Mouse (Mus musculus) G1E (cell line): ENCODE measurements around the gene Gm17482.
"Not testable (repeated sequence)": the region's sequence is repeated elsewhere in the genome, so short reads cannot be mapped to it uniquely, and the experiment has no call there.

Experiments used
- CTCF ChIP-seq: IDR thresholded peaks from 2 replicates; pipeline ENCODE4 v1.5.1; 2012; ENCODE audit warnings: low read depth, low read length, inconsistent platforms, mixed read lengths
- GATA1 ChIP-seq: IDR thresholded peaks from 2 replicates; pipeline ENCODE4 v1.6.1; 2012; ENCODE audit warnings: borderline replicate concordance, low read length, inconsistent platforms, mixed read lengths
- GATA2 ChIP-seq: IDR thresholded peaks from 2 replicates; pipeline ENCODE4 v1.6.1; 2012; ENCODE audit warnings: low read depth, low read length, inconsistent platforms, borderline replicate concordance
- POLR2AphosphoS5 ChIP-seq: IDR thresholded peaks from 2 replicates; pipeline ENCODE4 v1.6.1; 2012; ENCODE audit warnings: low read depth, low read length, inconsistent platforms; ENCODE audit not compliant: insufficient replicate concordance
- TAL1 ChIP-seq: conservative IDR thresholded peaks from 2 replicates; pipeline ENCODE4 v1.6.1; 2012; ENCODE audit warnings: low read depth, low read length, inconsistent platforms, mixed read lengths

DNA sequence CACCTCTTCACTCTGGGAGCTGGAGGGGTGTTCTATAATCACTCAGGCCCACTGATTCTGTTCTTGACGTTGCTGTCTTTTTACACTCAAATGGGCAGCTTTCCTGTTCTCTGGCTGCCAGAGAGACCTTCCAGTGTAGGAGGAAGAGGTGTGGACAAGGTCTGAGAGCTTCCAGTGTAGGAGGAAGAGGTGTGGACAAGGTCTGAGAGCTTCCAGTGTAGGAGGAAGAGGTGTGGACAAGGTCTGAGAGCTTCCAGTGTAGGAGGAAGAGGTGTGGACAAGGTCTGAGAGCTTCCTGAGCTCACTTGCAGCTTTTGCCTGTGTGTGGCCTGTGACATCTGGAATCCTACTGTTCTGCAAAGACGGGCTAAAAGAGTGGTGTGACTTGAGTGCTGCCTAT, 13.3 kb downstream of the Gm17482 start:
- not testable (repeated sequence) for TF ChIP-seq TAL1, CTCF, POLR2AphosphoS5, GATA1, GATA2
